Mouse (Mus musculus) stomach, postnatal 0 days (tissue): ENCODE results near the gene Klc1.

Source experiments
- CTCF ChIP-seq: IDR thresholded peaks from 2 replicates; pipeline ENCODE4 v1.5.1; 2016; ENCODE audit warnings: antibody characterized with exemption, low read depth, mild to moderate bottlenecking, moderate library complexity
- EP300 ChIP-seq: optimal IDR thresholded peaks from 2 replicates; pipeline ENCODE3; 2016; ENCODE audit warnings: antibody characterized with exemption

DNA sequence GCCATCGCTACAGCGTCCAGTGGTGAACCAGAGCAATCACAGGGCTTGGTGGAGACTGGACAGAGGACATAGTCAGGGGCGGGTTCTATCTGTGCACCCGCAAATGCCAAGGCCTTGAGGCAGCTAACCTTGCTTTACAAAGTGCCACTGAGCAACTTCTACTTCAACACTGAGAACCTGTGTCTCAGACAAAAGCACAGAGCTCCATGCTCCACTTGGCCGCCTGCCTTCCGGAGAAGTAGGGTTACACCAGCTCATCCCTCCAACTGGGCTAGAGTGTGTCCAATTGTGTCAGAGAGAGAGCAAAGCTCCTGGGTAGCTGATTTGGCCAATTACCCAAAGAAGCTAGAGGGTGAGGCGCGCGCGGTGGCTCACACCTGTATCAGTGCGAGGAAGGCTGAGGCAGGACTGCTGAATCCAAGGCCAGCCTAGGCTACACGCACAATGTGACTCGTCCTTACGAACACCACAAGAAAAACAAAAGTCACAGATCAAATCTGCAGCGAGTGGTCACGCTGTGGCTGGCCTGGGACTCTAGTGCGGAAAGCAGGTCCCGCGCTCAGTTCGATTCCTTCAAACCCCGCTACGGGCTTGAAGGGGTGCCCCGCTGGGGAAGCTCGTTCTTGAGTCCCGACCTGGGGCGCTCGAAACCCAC lies 54.6 kb downstream of the Klc1 start:
- TF ChIP-seq CTCF: no peak
- no peak for TF ChIP-seq EP300
